Mouse (Mus musculus) thymus, postnatal 10 days (tissue): Measurements from ENCODE around the gene Ucp2.
"Not testable (repeated sequence)": the region's sequence is repeated elsewhere in the genome, so short reads cannot be mapped to it uniquely, and the experiment has no call there.

ENCODE experiments used
- DNase-seq, 2 experiments: peaks; one replicate each; pipeline ENCODE4 v3.0.0; 2021; ENCODE audit warnings: low spot score in 2 of 2

Ucp2 gene

GRCm38 (mm10) chr7:100479823-100480164 is 13.3 kb upstream of the Ucp2 start:
- DNase-seq = no peak

- no peak for DNase-seq
These were observed 13.0 kb upstream of the Ucp2 start for GRCm38 (mm10) chr7:100480175-100480574.

- DNase-seq = not testable (repeated sequence)
These were observed 11.1 kb upstream of the Ucp2 start for GRCm38 (mm10) chr7:100482046-100482445.

- no peak for DNase-seq
These were observed 8.6 kb upstream of the Ucp2 start for GRCm38 (mm10) chr7:100484493-100484892.

- DNase-seq = no peak
These were observed 5.8 kb upstream of the Ucp2 start for GRCm38 (mm10) chr7:100487301-100487700.

GRCm38 (mm10) chr7:100488474-100489048 is 4.6 kb upstream of the Ucp2 start:
- no peak for DNase-seq

- peak in 1 of 2 experiments; percentile 35 for DNase-seq
These were observed 583 bp upstream of the Ucp2 start for GRCm38 (mm10) chr7:100492391-100493116.

- peak; percentile 48 to 55 for DNase-seq
These were observed 612 bp downstream of the Ucp2 start for GRCm38 (mm10) chr7:100493484-100494414.

GRCm38 (mm10) chr7:100494415-100494831 is 1.3 kb downstream of the Ucp2 start:
- DNase-seq = peak in 1 of 2 experiments; percentile 40

GRCm38 (mm10) chr7:100495042-100495441 is 1.9 kb downstream of the Ucp2 start:
- DNase-seq = peak in 1 of 2 experiments; percentile 24

- peak; percentile 85 to 93 for DNase-seq
These were observed 2.6 kb downstream of the Ucp2 start for GRCm38 (mm10) chr7:100495581-100496251.

GRCm38 (mm10) chr7:100496371-100496770 is 3.2 kb downstream of the Ucp2 start:
- no peak for DNase-seq

- no peak for DNase-seq
These were observed 3.7 kb downstream of the Ucp2 start for GRCm38 (mm10) chr7:100496791-100497190.

- DNase-seq = no peak
These were observed 4.3 kb downstream of the Ucp2 start for GRCm38 (mm10) chr7:100497402-100497801.

- DNase-seq = no peak
These were observed 4.8 kb downstream of the Ucp2 start for GRCm38 (mm10) chr7:100497982-100498381.

- DNase-seq = no peak
These were observed 6.3 kb downstream of the Ucp2 start for GRCm38 (mm10) chr7:100499465-100499864.

- no peak for DNase-seq
These were observed 7.3 kb downstream of the Ucp2 start for GRCm38 (mm10) chr7:100500276-100500977.

- no peak for DNase-seq
These were observed 8.1 kb downstream of the Ucp2 start for GRCm38 (mm10) chr7:100501027-100501843.

GRCm38 (mm10) chr7:100501844-100502373 is 8.8 kb downstream of the Ucp2 start:
- DNase-seq = no peak

- DNase-seq = no peak
These were observed 9.3 kb downstream of the Ucp2 start for GRCm38 (mm10) chr7:100502374-100502922.
